Mouse (Mus musculus): ENCODE measurements around the gene Stoml1. TPM values are rescaled to one million over a fixed set of nuclear protein-coding genes. Genes with fewer than 3 reads are reported as not detected.

The Stoml1 gene
- polyA plus RNA-seq (2012; rRNA removed) (4.1 and 4.8 TPM in 2 replicates), polyA plus RNA-seq (2014; fragmentation: Nextera tagmentation; extraction: Ambion mirVana) (2.5 and 3.8 TPM in 2 replicates)

DNA sequence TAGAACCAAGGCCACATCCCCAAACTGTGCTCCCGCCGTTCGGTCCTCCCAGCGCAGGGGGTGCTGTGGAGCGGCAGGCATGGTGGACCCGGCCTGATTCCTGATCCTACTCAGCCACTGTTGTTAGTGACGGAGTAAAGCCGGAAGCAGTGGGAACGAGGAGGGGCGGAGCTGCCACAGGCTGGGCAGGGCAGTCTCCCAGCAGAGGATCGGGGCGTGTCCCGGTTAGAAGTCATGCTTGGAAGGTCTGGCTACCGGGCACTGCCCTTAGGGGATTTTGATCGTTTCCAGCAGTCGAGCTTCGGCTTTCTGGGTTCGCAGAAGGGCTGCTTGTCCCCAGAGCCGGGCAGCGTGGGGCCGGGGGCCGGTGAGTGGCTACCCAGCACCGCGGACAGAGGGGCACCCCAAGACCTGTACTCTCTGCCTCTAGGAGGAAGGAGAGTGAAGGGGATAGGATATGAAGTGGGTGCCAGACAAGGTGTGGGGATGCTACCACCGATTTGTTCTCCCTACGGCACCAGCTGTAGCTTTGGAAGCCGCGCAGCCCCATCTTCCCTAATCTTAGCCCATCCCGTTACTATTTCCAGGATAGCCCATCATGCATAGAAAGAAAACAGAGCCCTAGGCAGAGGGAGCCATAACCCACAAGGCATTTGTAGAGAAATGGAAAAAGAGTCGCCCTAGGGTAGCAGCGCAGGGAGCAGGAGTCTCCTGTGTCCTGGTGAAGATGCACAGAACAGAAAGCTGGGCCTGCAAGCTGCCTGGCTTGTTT lies at the start of gene Stoml1:
Gene Stoml1, plus strand, starts transcription at position 132 of the 772 bp plus-strand sequence.
- DNase-seq (ENCODE audit: low read depth in 3 of 3, low spot score in 3 of 3) (peak; percentile 91 to 94 (median 92)), ATAC-seq (ENCODE audit: insufficient read depth) (peak; percentile 94)
- no peaks in the 10 kb centered on the region for H3K9me3 ChIP-seq (ENCODE audit: control insufficient read depth, low read length)
- TF ChIP-seq EP300 (IDR thresholded peaks at IDR 0.05; ENCODE audit: low read depth) (no peak), CTCF (IDR thresholded peaks at IDR 0.05; ENCODE audit: low read depth) (peak; percentile 99)
- H3K4me1 ChIP-seq (replicated peaks; ENCODE audit: control insufficient read depth in 2 of 2, insufficient read depth in 2 of 2, low read length in 1 of 2), result peaks cover 17 to 27% of the 10 kb centered on the region in 2 experiments
- H3K9ac ChIP-seq (replicated peaks), result peak within 1 kb of the TSS; percentile 71
- H3K4me3 ChIP-seq (ENCODE audit: insufficient read depth in 1 of 2, low read depth in 2 of 2, low read length in 2 of 2), result peak within 1 kb of the TSS; percentile 64 to 67
- under 1% methylated on average over 31 of the region's 31 CpGs for WGBS (ENCODE audit: insufficient replicate concordance)
- H3K4me2 ChIP-seq (ENCODE audit: low read depth), result peak within 1 kb of the TSS; percentile 87
- peak within 1 kb of the TSS; percentile 77 for H3K27ac ChIP-seq
- no peaks in the 10 kb centered on the region for H3K27me3 ChIP-seq (ENCODE audit: control insufficient read depth, insufficient read depth, low read length)
- H3K36me3 ChIP-seq (replicated peaks; ENCODE audit: control insufficient read depth, insufficient read depth, low read depth), result no peaks in the 10 kb centered on the region

- peak within 1 kb of the TSS; percentile 61 for H3K4me2 ChIP-seq (ENCODE audit: low read depth)
- no peak within 1 kb of the TSS for H3K27ac ChIP-seq
- no peaks in the 10 kb centered on the region for H3K4me1 ChIP-seq (replicated peaks; ENCODE audit: control insufficient read depth in 2 of 2, insufficient read depth in 2 of 2, low read length in 1 of 2)
- H3K9ac ChIP-seq (replicated peaks), result peak within 1 kb of the TSS; percentile 15; the same call in 1 of the 2 replicates
- 4% methylated on average over 42 of the region's 42 CpGs for WGBS (ENCODE audit: insufficient replicate concordance)
- peak in 1 of 3 experiments; percentile 49 for DNase-seq (ENCODE audit: low read depth in 3 of 3, low spot score in 3 of 3)
- peak within 1 kb of the TSS; percentile 49 to 60 for H3K4me3 ChIP-seq (ENCODE audit: insufficient read depth in 1 of 2, low read depth in 2 of 2, low read length in 2 of 2)
- peaks cover 59% of the 10 kb centered on the region for H3K27me3 ChIP-seq (ENCODE audit: control insufficient read depth, insufficient read depth, low read length)
- no peaks in the 10 kb centered on the region for H3K9me3 ChIP-seq (ENCODE audit: control insufficient read depth, low read length)
- ATAC-seq (ENCODE audit: insufficient read depth), result peak; percentile 79
- no peak for TF ChIP-seq EP300 (IDR thresholded peaks at IDR 0.05; ENCODE audit: low read depth)
- peak; percentile 76 for TF ChIP-seq CTCF (IDR thresholded peaks at IDR 0.05; ENCODE audit: low read depth)
- no peaks in the 10 kb centered on the region for H3K36me3 ChIP-seq (replicated peaks; ENCODE audit: control insufficient read depth, insufficient read depth, low read depth)
Measured at GRCm38 (mm10) chr9:58203516-58204447, 49.2 kb upstream of the Stoml1 start, which contains the start of the genes Islr and Islr2. Islr (minus strand) TSS chr9:58204306. Islr2 (minus strand) TSS chr9:58204319.

- WGBS (ENCODE audit: insufficient replicate concordance), result 3% methylated on average over 18 of the region's 18 CpGs
- TF ChIP-seq EP300 (IDR thresholded peaks at IDR 0.05; ENCODE audit: low read depth), result no peak
- TF ChIP-seq CTCF (IDR thresholded peaks at IDR 0.05; ENCODE audit: low read depth), result peak; percentile 99
- Histone ChIP-seq H3K9ac (replicated peaks) (peak overlapping the region; percentile 15; the same call in 1 of the 2 replicates), H3K4me1 (replicated peaks; ENCODE audit: control insufficient read depth in 2 of 2, insufficient read depth in 2 of 2, low read length in 1 of 2) (no peaks in the 10 kb centered on the region), H3K4me2 (ENCODE audit: low read depth) (peak overlapping the region; percentile 61), H3K27me3 (ENCODE audit: control insufficient read depth, insufficient read depth, low read length) (peaks cover 51% of the 10 kb centered on the region), H3K27ac (no peak overlapping the region), H3K9me3 (ENCODE audit: control insufficient read depth, low read length) (no peaks in the 10 kb centered on the region), H3K36me3 (replicated peaks; ENCODE audit: control insufficient read depth, insufficient read depth, low read depth) (no peaks in the 10 kb centered on the region), H3K4me3 (ENCODE audit: insufficient read depth in 1 of 2, low read depth in 2 of 2, low read length in 2 of 2) (peak overlapping the region; percentile 49 to 60)
- DNase-seq (ENCODE audit: low read depth in 3 of 3, low spot score in 3 of 3), result peak; percentile 62 to 69 (median 63)
- peak; percentile 84 for ATAC-seq (ENCODE audit: insufficient read depth)
Measured at GRCm38 (mm10) chr9:58204448-58205000, 48.4 kb upstream of the Stoml1 start.

- Histone ChIP-seq H3K4me3 (ENCODE audit: insufficient read depth in 1 of 2, low read depth in 2 of 2, low read length in 2 of 2) (no peak overlapping the region), H3K4me1 (replicated peaks; ENCODE audit: control insufficient read depth in 2 of 2, insufficient read depth in 2 of 2, low read length in 1 of 2) (peaks cover 0 to 3% of the 10 kb centered on the region in 2 experiments; a peak in 1 of 4 replicates), H3K36me3 (replicated peaks; ENCODE audit: control insufficient read depth, insufficient read depth, low read depth) (no peaks in the 10 kb centered on the region), H3K27me3 (ENCODE audit: control insufficient read depth, insufficient read depth, low read length) (peaks cover 36% of the 10 kb centered on the region), H3K4me2 (ENCODE audit: low read depth) (no peak overlapping the region), H3K27ac (no peak overlapping the region), H3K9me3 (ENCODE audit: control insufficient read depth, low read length) (no peaks in the 10 kb centered on the region), H3K9ac (replicated peaks) (no peak overlapping the region)
- ATAC-seq (ENCODE audit: insufficient read depth) (no peak), DNase-seq (ENCODE audit: low read depth in 3 of 3, low spot score in 3 of 3) (no peak)
- TF ChIP-seq EP300 (IDR thresholded peaks at IDR 0.05; ENCODE audit: low read depth) (no peak), CTCF (IDR thresholded peaks at IDR 0.05; ENCODE audit: low read depth) (no peak)
- WGBS (ENCODE audit: insufficient replicate concordance), result 71% methylated on average over 7 of the region's 7 CpGs
Measured at GRCm38 (mm10) chr9:58206013-58206412, 47.0 kb upstream of the Stoml1 start.

All from liver, embryonic 14.5 days (tissue).